Mouse (Mus musculus) lung, embryonic 14.5 days (tissue): ENCODE measurements at regions not wholly inside any gene's neighbourhood (a gene's known extent, or its start where the extent isn't known, plus 50 kb on each side); places are given as distances from the start of the nearest gene placed in this dataset.

Source experiments
- ATAC-seq: fragments of 200-750 bp; cut with Nextera tagmentation; 2 replicates; pipeline ENCODE4 v1.8.0; 2017; ENCODE audit warnings: mild to moderate bottlenecking, moderate TSS enrichment, moderate library complexity; ENCODE audit not compliant: insufficient read depth
- DNase-seq: peaks from one replicate; pipeline ENCODE4 v3.0.0-alpha.2; 2015
- H3K27ac ChIP-seq: fragments of 300-500 bp; sonication (generic); 2 replicates; pipeline ENCODE4 v1.5.1; 2014; ENCODE audit warnings: low read depth, mild to moderate bottlenecking, moderate library complexity
- H3K27me3 ChIP-seq: fragments of 300-500 bp; sonication (generic); 2 replicates; pipeline ENCODE4 v1.6.1; 2014; ENCODE audit warnings: low read length, control low read depth; ENCODE audit not compliant: insufficient read depth
- H3K36me3 ChIP-seq: fragments of 300-500 bp; sonication (generic); 2 replicates; pipeline ENCODE4 v1.6.1; 2014; ENCODE audit warnings: control low read depth; ENCODE audit not compliant: insufficient read depth
- H3K4me1 ChIP-seq: fragments of 300-500 bp; sonication (generic); 2 replicates; pipeline ENCODE4 v1.6.1; 2014; ENCODE audit warnings: antibody characterized with exemption, control low read depth; ENCODE audit not compliant: insufficient read depth
- H3K4me2 ChIP-seq: fragments of 300-500 bp; sonication (generic); 2 replicates; pipeline ENCODE4 v1.6.1; 2014; ENCODE audit warnings: mild to moderate bottlenecking
- H3K4me3 ChIP-seq: fragments of 300-500 bp; sonication (generic); 2 replicates; pipeline ENCODE4 v1.5.1; 2014; ENCODE audit warnings: low read depth, low read length
- H3K9ac ChIP-seq: fragments of 300-500 bp; sonication (generic); 2 replicates; pipeline ENCODE4 v1.6.1; 2014
- H3K9me3 ChIP-seq: fragments of 300-500 bp; sonication (generic); 2 replicates; pipeline ENCODE4 v1.6.1; 2016; ENCODE audit warnings: low read depth, low read length, control low read depth
- CTCF ChIP-seq: IDR thresholded peaks from 2 replicates; pipeline ENCODE4 v1.5.1; 2016; ENCODE audit warnings: antibody characterized with exemption, low read depth
- WGBS: fragments of 180-500 bp; shearing (Covaris S2); extraction: QIAGEN DNeasy Blood & Tissue Kit; methylation state at CpG from one replicate; pipeline ENCODE4 v1.1.7; 2014; 5-methylcytosine and 5-hydroxymethylcytosine counted together

- DNase-seq (no peak), ATAC-seq (no peak)
- H3K4me2 ChIP-seq = no peak overlapping the region
Measured at GRCm38 (mm10) chr10:16498580-16498979, 1224.4 kb upstream of the Cited2 start.

GRCm38 (mm10) chr10:16507681-16508080, 1215.3 kb upstream of the Cited2 start:
- DNase-seq (peak; percentile 22), ATAC-seq (no peak)
- H3K9ac ChIP-seq = no peak overlapping the region
- H3K27ac ChIP-seq = no peak overlapping the region
- H3K9me3 ChIP-seq = no peaks in the 10 kb centered on the region
- no peak overlapping the region for H3K4me3 ChIP-seq
- H3K4me2 ChIP-seq = no peak overlapping the region
- WGBS = 64% methylated on average over 2 of the region's 2 CpGs
- no peaks in the 10 kb centered on the region for H3K36me3 ChIP-seq
- H3K4me1 ChIP-seq = no peaks in the 10 kb centered on the region
- TF ChIP-seq CTCF = no peak
- no peaks in the 10 kb centered on the region for H3K27me3 ChIP-seq

More at GRCm38 (mm10) chr10:16498580-16498979, 1224.4 kb upstream of the Cited2 start:
- WGBS = 76% methylated on average over 1 of the region's 1 CpGs
- Histone ChIP-seq H3K9me3 (no peaks in the 10 kb centered on the region), H3K4me3 (no peak overlapping the region), H3K27ac (no peak overlapping the region), H3K27me3 (no peaks in the 10 kb centered on the region), H3K4me1 (no peaks in the 10 kb centered on the region), H3K9ac (no peak overlapping the region), H3K36me3 (no peaks in the 10 kb centered on the region)
- TF ChIP-seq CTCF = no peak

GRCm38 (mm10) chr10:16508161-16508560, 1214.9 kb upstream of the Cited2 start:
- H3K9me3 ChIP-seq = no peaks in the 10 kb centered on the region
- H3K4me3 ChIP-seq = no peak overlapping the region
- no peaks in the 10 kb centered on the region for H3K36me3 ChIP-seq
- DNase-seq (no peak), ATAC-seq (no peak)
- H3K4me1 ChIP-seq = no peaks in the 10 kb centered on the region
- 52% methylated on average over 6 of the region's 6 CpGs for WGBS
- TF ChIP-seq CTCF = no peak
- H3K9ac ChIP-seq = no peak overlapping the region
- no peaks in the 10 kb centered on the region for H3K27me3 ChIP-seq
- H3K4me2 ChIP-seq = no peak overlapping the region
- H3K27ac ChIP-seq = no peak overlapping the region

- Histone ChIP-seq H3K9me3 (no peaks in the 10 kb centered on the region), H3K27me3 (no peaks in the 10 kb centered on the region), H3K9ac (no peak overlapping the region), H3K36me3 (no peaks in the 10 kb centered on the region), H3K4me2 (no peak overlapping the region), H3K4me1 (no peaks in the 10 kb centered on the region), H3K27ac (no peak overlapping the region), H3K4me3 (no peak overlapping the region)
- ATAC-seq (no peak), DNase-seq (no peak)
- WGBS = 62% methylated on average over 2 of the region's 2 CpGs
- TF ChIP-seq CTCF = no peak
Measured at GRCm38 (mm10) chr10:16514656-16515055, 1208.4 kb upstream of the Cited2 start.

- no peak overlapping the region for H3K4me2 ChIP-seq
- no peak for TF ChIP-seq CTCF
- ATAC-seq (no peak), DNase-seq (no peak)
- no peak overlapping the region for H3K27ac ChIP-seq
- H3K9ac ChIP-seq = no peak overlapping the region
- H3K4me3 ChIP-seq = no peak overlapping the region
- no peaks in the 10 kb centered on the region for H3K36me3 ChIP-seq
- H3K27me3 ChIP-seq = no peaks in the 10 kb centered on the region
- no peaks in the 10 kb centered on the region for H3K4me1 ChIP-seq
- H3K9me3 ChIP-seq = no peaks in the 10 kb centered on the region
Measured at GRCm38 (mm10) chr10:16521895-16522294, 1201.1 kb upstream of the Cited2 start.

- H3K4me1 ChIP-seq = no peaks in the 10 kb centered on the region
- no peak overlapping the region for H3K4me2 ChIP-seq
- H3K36me3 ChIP-seq = no peaks in the 10 kb centered on the region
- H3K9ac ChIP-seq = no peak overlapping the region
- H3K27me3 ChIP-seq = no peaks in the 10 kb centered on the region
- H3K9me3 ChIP-seq = no peaks in the 10 kb centered on the region
- DNase-seq = no peak
- H3K27ac ChIP-seq = no peak overlapping the region
- ATAC-seq = no peak
- TF ChIP-seq CTCF = no peak
- WGBS = 86% methylated on average over 1 of the region's 1 CpGs
- no peak overlapping the region for H3K4me3 ChIP-seq
Measured at GRCm38 (mm10) chr10:16524101-16524500, 1198.9 kb upstream of the Cited2 start.

GRCm38 (mm10) chr10:16527693-16528092, 1195.3 kb upstream of the Cited2 start:
- no peak for TF ChIP-seq CTCF
- Histone ChIP-seq H3K9ac (no peak overlapping the region), H3K27me3 (no peaks in the 10 kb centered on the region), H3K27ac (no peak overlapping the region), H3K9me3 (no peaks in the 10 kb centered on the region), H3K4me2 (no peak overlapping the region), H3K4me1 (no peaks in the 10 kb centered on the region), H3K4me3 (no peak overlapping the region), H3K36me3 (no peaks in the 10 kb centered on the region)
- DNase-seq (no peak), ATAC-seq (no peak)
- 58% methylated on average over 1 of the region's 1 CpGs for WGBS

- no peaks in the 10 kb centered on the region for H3K27me3 ChIP-seq
- no peak for TF ChIP-seq CTCF
- no peak overlapping the region for H3K4me3 ChIP-seq
- WGBS = 32% methylated on average over 3 of the region's 3 CpGs
- H3K9me3 ChIP-seq = no peaks in the 10 kb centered on the region
- DNase-seq (no peak), ATAC-seq (no peak)
- no peak overlapping the region for H3K9ac ChIP-seq
- no peaks in the 10 kb centered on the region for H3K4me1 ChIP-seq
- H3K36me3 ChIP-seq = no peaks in the 10 kb centered on the region
- H3K27ac ChIP-seq = no peak overlapping the region
- no peak overlapping the region for H3K4me2 ChIP-seq
Measured at GRCm38 (mm10) chr10:16537660-16538059, 1185.4 kb upstream of the Cited2 start.
